ENCODE assay signal across 21 mouse cellular contexts in genomic region chr10:17564895-17565620, GRCm38 (mm10).
DNase-seq lines count a peak whose midpoint lies in the region; ATAC-seq and TF ChIP-seq lines count a peak whose summit lies in the region.
"Had no signal": no experiment of that assay in that cellular context is flagged by ENCODE, and none has a peak within 500 bp of the region (broad histone marks: within the 10 kb centered on the region; RNA-seq: fewer than 3 reads in every experiment).

No protein-coding gene starts in this region.

- no peak overlapping the region for H3K4me3 ChIP-seq in intestine, embryonic 14.5 days (ENCODE audit: low read depth, low read length)
- no peak overlapping the region for H3K4me3 ChIP-seq in intestine, postnatal 0 days (ENCODE audit: low read depth, low read length)
- H3K4me3 ChIP-seq: erythroblast, embryonic 14.5 days; forebrain, embryonic 15.5 days; liver, embryonic 13.5 days had no signal

- no peaks in the 10 kb centered on the region for H3K36me3 ChIP-seq in intestine, embryonic 14.5 days (ENCODE audit: control insufficient read depth, insufficient read depth, low read length)
- no peaks in the 10 kb centered on the region for H3K36me3 ChIP-seq in intestine, postnatal 0 days (ENCODE audit: control insufficient read depth, insufficient read depth)
- H3K36me3 ChIP-seq: forebrain, embryonic 15.5 days; liver, embryonic 13.5 days had no signal

- H3K4me1 ChIP-seq in intestine, embryonic 14.5 days (replicated peaks; ENCODE audit: control insufficient read depth, insufficient read depth, low read length): peaks cover 21% of the 10 kb centered on the region; the same call in 1 of the 2 replicates
- H3K4me1 ChIP-seq in intestine, postnatal 0 days (replicated peaks; ENCODE audit: control insufficient read depth, insufficient read depth, low read length): no peaks in the 10 kb centered on the region; the same call in 1 of the 2 replicates

- DNase-seq in intestine, embryonic 14.5 days (ENCODE audit: low spot score): peak; percentile 23
- peak; percentile 59 for DNase-seq in CD4-positive helper T cell, adult 2 months (ENCODE audit: low read depth, low spot score)
- no peak for DNase-seq in layer of hippocampus, adult 9-10 months (ENCODE audit: low spot score)
- DNase-seq in MN1 (ENCODE audit: low spot score): no peak
- no peak for DNase-seq in urinary bladder, postnatal 10 days (ENCODE audit: low spot score)
- DNase-seq: adrenal gland, postnatal 10 days; cerebellum, adult 11-12 months; cerebellum, postnatal 25 days; gastrocnemius, postnatal 10 days; heart, postnatal 14 days; kidney, adult 8-10 months; kidney, postnatal 25 days; layer of hippocampus, postnatal 36 days; liver, embryonic 13.5 days; thymus, adult 2 months had no signal

- H3K9me3 ChIP-seq in intestine, embryonic 14.5 days (ENCODE audit: control insufficient read depth, low read length): no peaks in the 10 kb centered on the region
- no peaks in the 10 kb centered on the region for H3K9me3 ChIP-seq in intestine, postnatal 0 days (ENCODE audit: control insufficient read depth)
- H3K9me3 ChIP-seq: forebrain, embryonic 15.5 days; liver, embryonic 13.5 days had no signal

- no peak overlapping the region for H3K27ac ChIP-seq in intestine, embryonic 14.5 days (ENCODE audit: low read depth)
- no peak overlapping the region for H3K27ac ChIP-seq in intestine, postnatal 0 days (ENCODE audit: low read depth, low read length)
- H3K27ac ChIP-seq: forebrain, embryonic 15.5 days; liver, embryonic 13.5 days had no signal

- TF ChIP-seq CTCF in intestine, postnatal 0 days (IDR thresholded peaks at IDR 0.05; ENCODE audit: low read depth): no peak

- H3K4me2 ChIP-seq in intestine, embryonic 14.5 days (ENCODE audit: low read length): no peak overlapping the region
- H3K4me2 ChIP-seq in intestine, postnatal 0 days (replicated peaks; ENCODE audit: low read depth): no peak overlapping the region
- H3K4me2 ChIP-seq: forebrain, embryonic 15.5 days; liver, embryonic 13.5 days had no signal

- ATAC-seq in intestine, embryonic 14.5 days (replicated peaks; ENCODE audit: low FRiP score, low TSS enrichment, low read depth): no peak
- ATAC-seq in intestine, postnatal 0 days: no peak
- peak; percentile 70 for ATAC-seq in common myeloid progenitor, adult 5-6 weeks (replicated peaks; ENCODE audit: low read depth, poor library complexity, severe bottlenecking)
- peak; percentile 67 for ATAC-seq in monocyte, adult 5-6 weeks (replicated peaks; ENCODE audit: insufficient number of reproducible peaks, low FRiP score, low TSS enrichment, poor library complexity, severe bottlenecking)
- ATAC-seq: forebrain, embryonic 15.5 days; hindbrain, embryonic 16.5 days had no signal

- 76% methylated on average over 6 of the region's 6 CpGs for WGBS in intestine, embryonic 14.5 days
- 81% methylated on average over 6 of the region's 6 CpGs for WGBS in intestine, postnatal 0 days

- H3K27me3 ChIP-seq in intestine, embryonic 14.5 days (replicated peaks; ENCODE audit: control insufficient read depth, insufficient read depth, low read length): no peaks in the 10 kb centered on the region
- no peaks in the 10 kb centered on the region for H3K27me3 ChIP-seq in intestine, postnatal 0 days (replicated peaks; ENCODE audit: control insufficient read depth, insufficient read depth, low read length)
- H3K27me3 ChIP-seq: forebrain, embryonic 15.5 days; liver, embryonic 13.5 days had no signal

- no peak overlapping the region for H3K9ac ChIP-seq in intestine, embryonic 14.5 days (ENCODE audit: low read length)
- no peak overlapping the region for H3K9ac ChIP-seq in intestine, postnatal 0 days (ENCODE audit: low read depth, low read length)
- H3K9ac ChIP-seq: forebrain, embryonic 15.5 days; liver, embryonic 13.5 days had no signal

Comparison
In these comparisons a context has a peak if more than half of its experiments do, and no peak if none do; other contexts are left out.
1. ATAC-seq: peak in common myeloid progenitor, adult 5-6 weeks (single experiment) and monocyte, adult 5-6 weeks (single experiment); none in intestine, embryonic 14.5 days (single experiment) and intestine, postnatal 0 days (single experiment).
2. DNase-seq: peak in intestine, embryonic 14.5 days (single experiment) and CD4-positive helper T cell, adult 2 months (single experiment); none in layer of hippocampus, adult 9-10 months (single experiment), MN1 (single experiment) and urinary bladder, postnatal 10 days (single experiment).